Mouse (Mus musculus): ENCODE results near the gene Grifin. TPM values are rescaled to one million over a fixed set of nuclear protein-coding genes. Genes with fewer than 3 reads are reported as not detected.

The Grifin gene
- not detected in 2 replicates for total RNA-seq (2015; ENCODE audit: low replicate concordance)
- not detected in 2 replicates for total RNA-seq (2017; ENCODE audit: low replicate concordance)

GRCm38 (mm10) chr5:140564896-140565295 lies at the start of gene Grifin:
Grifin (minus strand) TSS chr5:140565071.
- no peak for ATAC-seq (replicated peaks; ENCODE audit: low FRiP score, poor library complexity, severe bottlenecking)

DNA sequence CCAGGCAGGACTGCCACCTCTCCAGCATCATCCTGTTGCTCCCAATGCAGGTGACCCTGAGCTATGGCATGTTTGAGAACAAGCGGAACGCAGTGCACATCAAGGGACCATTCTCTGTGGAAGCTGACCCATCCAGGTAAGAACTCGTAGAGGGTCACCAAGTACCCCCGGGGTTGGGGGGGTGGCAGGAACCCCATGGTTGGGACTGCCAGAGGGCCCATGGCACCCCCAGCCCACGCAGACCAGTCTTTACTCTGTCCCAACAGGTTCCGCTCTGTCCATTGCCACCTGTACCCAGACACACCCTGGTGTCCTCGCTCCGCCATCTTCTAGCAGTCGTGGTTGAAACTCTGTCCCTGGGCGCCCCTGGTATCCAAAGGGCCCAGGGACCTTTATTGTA lies 49.3 kb upstream of the Grifin start:
- ATAC-seq (replicated peaks; ENCODE audit: low FRiP score, poor library complexity, severe bottlenecking): no peak

DNA sequence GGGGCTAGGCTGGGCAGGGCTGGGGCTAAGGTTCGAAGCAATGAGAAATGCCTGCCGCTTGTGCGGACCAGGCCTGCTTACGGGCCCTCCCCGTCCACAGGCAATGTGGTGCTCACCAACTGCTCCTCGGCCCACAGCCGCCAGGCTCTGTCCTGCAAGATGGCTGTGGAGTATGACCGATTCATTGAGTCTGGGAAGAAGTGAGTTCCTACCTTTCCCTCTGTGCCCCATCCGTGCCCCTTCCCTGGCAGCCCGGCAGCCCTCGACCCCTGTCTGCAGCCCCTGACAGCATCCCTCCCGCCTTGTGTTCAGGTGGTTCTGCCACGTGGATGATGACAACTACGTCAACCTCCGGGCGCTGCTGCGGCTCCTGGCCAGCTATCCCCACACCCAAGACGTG lies 47.3 kb upstream of the Grifin start:
- ATAC-seq (replicated peaks; ENCODE audit: low FRiP score, poor library complexity, severe bottlenecking): no peak

- no peak for ATAC-seq (replicated peaks; ENCODE audit: low FRiP score, poor library complexity, severe bottlenecking)
Observed at GRCm38 (mm10) chr5:140611611-140612185, 46.8 kb upstream of the Grifin start.

- no peak for ATAC-seq (replicated peaks; ENCODE audit: low FRiP score, poor library complexity, severe bottlenecking)
Observed at GRCm38 (mm10) chr5:140611021-140611583, 46.2 kb upstream of the Grifin start.

DNA sequence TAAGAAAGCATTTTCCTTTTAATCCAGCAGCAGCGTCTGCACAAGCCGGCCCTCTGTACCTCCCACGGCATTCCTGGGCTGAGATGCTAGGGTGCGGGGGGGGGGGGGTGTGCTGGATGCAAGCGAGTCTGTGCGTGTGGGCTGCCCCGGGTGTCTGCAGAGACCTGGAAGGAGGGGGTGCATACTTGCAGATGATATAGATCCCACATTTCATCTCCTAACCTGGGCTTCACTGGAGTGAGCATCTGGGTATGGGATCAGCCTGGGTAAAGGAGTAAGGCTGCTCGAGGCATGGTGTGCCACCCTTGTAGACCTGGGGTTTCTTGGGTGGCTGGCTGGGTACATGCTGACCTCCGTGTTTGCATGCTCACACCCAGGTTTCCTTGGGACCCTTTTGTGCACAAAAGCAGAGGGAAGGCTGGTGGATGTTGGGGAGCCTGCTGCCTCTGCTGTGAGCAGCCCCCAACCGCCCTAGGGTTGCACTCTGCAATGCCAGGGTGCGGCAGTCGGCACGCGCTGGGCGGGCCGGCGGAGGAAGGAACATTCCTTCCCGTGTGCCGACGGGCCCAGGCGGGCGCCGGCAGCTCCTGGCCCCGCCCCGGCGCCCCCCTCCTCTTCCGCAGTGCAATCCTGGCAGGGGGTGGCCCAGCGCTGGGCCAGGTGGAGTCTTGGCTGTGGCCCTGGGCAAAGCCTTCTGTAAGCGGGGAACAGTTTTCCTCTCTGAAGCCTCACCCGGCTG lies 45.6 kb upstream of the Grifin start:
- ATAC-seq (replicated peaks; ENCODE audit: low FRiP score, poor library complexity, severe bottlenecking): 0 out of 2 replicates have a peak, but pooled peaks have one; percentile 36

DNA sequence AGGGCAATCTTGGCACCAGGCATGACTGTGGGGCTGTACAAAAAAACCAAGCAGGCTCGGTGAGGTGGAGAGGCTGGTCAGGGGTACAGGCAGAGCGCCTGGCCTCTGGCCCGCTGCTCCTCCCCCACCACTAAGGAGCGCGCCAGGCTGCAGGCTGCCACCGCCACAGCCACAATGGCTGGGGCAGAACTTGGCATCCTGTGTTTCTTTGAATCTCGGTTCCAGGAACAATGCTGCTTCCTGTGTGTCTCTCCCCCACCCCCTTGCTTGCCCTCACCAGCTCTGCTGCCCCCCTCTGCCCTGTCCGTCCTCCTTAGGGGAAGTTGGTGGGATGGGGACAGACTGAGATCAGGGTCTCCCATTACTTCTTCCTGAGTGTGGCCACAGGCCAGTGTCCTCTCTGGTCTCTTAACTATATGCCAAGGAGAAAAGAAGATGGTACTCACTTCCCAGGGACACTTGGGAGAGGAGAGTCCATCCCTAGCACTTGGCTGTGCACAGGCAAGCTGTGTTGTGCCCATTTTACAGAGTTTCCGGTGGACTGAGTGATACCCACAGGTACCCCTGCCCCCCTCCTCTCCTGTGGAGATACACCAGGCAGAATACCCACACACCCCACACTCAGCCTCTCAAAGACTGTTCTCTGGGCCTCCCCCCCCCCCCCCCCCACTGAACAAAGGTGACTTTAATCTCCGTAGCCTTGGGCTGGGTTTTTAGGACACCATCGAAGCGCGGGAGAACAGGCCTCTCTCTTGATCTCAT lies 44.8 kb upstream of the Grifin start:
- no peak for ATAC-seq (replicated peaks; ENCODE audit: low FRiP score, poor library complexity, severe bottlenecking)

GRCm38 (mm10) chr5:140608634-140609015 lies 43.8 kb upstream of the Grifin start:
- ATAC-seq (replicated peaks; ENCODE audit: low FRiP score, poor library complexity, severe bottlenecking): no peak

DNA sequence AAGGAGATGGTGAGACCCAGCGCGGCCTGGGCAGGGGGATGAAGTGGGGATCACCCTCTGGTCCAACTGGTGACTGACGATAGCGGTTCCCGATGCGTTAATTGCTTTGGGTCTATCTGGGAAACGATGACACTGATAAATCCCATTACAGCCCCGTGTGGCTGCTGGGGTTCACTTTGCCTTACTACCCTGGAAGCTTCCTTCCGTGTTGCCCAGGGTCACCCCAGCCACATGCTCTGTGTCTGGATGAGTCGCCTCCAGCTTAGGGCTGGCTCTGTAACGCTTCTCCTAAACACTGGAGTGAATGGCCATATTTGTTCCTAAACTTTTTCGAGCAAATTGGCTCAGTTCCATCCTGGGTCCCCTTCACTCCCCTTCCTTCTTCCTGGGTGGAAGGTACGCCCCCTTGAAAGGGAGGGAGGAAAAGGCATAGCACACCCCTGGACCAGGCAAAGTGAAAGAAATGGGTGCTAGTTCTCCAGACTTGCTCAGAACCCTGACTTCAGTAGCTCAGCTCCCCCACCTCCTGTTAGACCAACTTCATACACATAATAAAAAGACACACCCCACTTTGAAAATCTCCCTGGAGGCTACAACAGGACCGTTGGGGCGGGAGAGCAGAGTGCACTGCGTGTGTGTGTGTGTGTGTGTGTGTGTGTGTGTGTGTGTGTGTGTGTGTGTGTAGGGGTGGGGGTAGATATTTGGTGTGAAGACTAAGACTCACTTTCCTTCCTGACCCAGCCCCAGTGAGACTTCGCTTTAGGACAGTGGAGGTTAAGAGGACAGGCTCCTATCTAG lies 43.2 kb upstream of the Grifin start:
- ATAC-seq (replicated peaks; ENCODE audit: low FRiP score, poor library complexity, severe bottlenecking): no peak

GRCm38 (mm10) chr5:140607001-140607835 lies 42.3 kb upstream of the Grifin start, which contains the start of gene Lfng:
Lfng (plus strand) TSS chr5:140607320.
- ATAC-seq (replicated peaks; ENCODE audit: low FRiP score, poor library complexity, severe bottlenecking): peak; percentile 75

- ATAC-seq (replicated peaks; ENCODE audit: low FRiP score, poor library complexity, severe bottlenecking): no peak
Observed at GRCm38 (mm10) chr5:140606386-140606785, 41.5 kb upstream of the Grifin start.

GRCm38 (mm10) chr5:140605228-140605627 lies 40.4 kb upstream of the Grifin start:
- no peak for ATAC-seq (replicated peaks; ENCODE audit: low FRiP score, poor library complexity, severe bottlenecking)

- ATAC-seq (replicated peaks; ENCODE audit: low FRiP score, poor library complexity, severe bottlenecking): no peak
Observed at GRCm38 (mm10) chr5:140604386-140604785, 39.5 kb upstream of the Grifin start.

GRCm38 (mm10) chr5:140602540-140602939 lies 37.7 kb upstream of the Grifin start:
- no peak for ATAC-seq (replicated peaks; ENCODE audit: low FRiP score, poor library complexity, severe bottlenecking)

DNA sequence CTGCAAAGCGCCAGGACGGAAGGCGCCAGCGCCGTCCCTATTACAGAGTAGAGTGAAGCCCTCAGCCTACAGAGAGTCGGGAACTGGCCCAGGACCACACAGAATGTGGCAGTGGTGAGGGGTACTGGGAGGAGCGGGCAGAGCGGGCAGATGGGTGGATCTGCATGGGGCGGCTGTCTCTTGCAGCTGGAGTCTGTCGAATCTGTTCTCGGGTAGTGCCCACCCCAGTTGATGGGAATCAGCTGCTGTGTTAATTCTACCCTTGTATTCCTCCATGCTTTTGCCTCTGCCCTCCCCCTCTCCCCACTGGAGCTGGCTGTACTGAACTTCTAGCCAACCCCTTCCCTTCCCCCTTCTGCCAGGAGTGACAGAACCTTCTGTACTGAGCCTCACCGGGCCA lies 36.8 kb upstream of the Grifin start:
- ATAC-seq (replicated peaks; ENCODE audit: low FRiP score, poor library complexity, severe bottlenecking): no peak

GRCm38 (mm10) chr5:140599939-140600338 lies 35.1 kb upstream of the Grifin start:
- no peak for ATAC-seq (replicated peaks; ENCODE audit: low FRiP score, poor library complexity, severe bottlenecking)

DNA sequence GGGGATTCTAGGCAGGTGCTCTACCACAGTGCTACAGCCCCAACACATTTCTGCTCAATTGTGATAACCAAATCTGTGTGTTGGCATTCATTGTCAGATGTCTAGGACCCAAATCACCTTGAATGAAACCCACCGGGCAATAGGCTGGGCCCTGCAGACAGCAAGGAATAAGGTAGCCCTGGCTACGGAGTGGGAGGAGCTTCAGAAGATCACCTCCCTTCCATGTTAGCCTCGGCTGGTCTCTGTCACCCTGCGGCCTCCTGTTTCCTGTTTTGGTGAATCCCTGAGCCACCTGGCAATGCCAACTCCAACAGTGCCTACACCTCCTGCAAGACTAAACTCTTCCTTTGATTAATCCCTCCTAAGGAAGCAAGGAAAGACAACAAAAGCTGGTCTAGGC lies 32.9 kb upstream of the Grifin start:
- ATAC-seq (replicated peaks; ENCODE audit: low FRiP score, poor library complexity, severe bottlenecking): no peak

DNA sequence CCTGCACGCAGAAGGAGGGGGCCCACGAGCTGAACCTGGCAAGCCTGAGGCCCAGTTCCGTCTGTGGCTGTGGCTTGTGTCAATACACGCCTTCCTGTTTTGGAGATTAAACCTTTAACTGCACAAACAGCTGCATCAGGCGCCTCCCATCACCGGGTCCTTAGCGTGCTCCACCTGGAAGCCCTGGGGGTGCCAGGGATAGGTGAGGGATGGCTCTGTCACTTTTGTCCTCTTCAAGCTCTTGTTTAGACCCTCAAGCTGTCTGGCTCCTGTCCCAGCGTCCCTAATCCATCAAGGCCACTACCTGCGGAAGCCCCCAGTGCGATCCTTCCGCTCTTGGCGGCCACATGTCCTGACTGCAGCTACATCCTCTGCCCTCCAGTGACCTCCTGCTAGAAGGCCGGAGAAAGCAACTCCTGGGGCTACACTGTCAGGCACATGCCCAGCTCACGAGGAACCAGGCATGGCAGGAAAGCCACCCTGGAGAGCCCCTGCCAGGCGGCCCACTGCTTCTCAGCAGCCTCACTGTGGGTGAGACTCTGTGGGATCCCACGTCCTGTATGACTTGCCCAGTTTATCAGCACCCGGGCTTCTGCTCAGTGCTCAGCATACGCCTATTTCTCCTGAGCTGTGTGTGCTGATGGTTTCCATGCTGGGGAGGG lies 32.2 kb upstream of the Grifin start:
- peak; percentile 78 for ATAC-seq (replicated peaks; ENCODE audit: low FRiP score, poor library complexity, severe bottlenecking)

Measured in erythroid progenitor cell, adult 5-6 weeks (primary cell).